Mouse (Mus musculus): Measurements from ENCODE around the gene Kpna3. TPM values are rescaled to one million over a fixed set of nuclear protein-coding genes. Genes with fewer than 3 reads are reported as not detected.

Gene Kpna3
- 49.0 TPM for polyA plus RNA-seq (2015; fragmentation: Illumina TruSeq; extraction: RNeasy Lipid Tissue Mini Kit (QIAGEN cat#74804); ENCODE audit: insufficient read depth, low replicate concordance)

DNA sequence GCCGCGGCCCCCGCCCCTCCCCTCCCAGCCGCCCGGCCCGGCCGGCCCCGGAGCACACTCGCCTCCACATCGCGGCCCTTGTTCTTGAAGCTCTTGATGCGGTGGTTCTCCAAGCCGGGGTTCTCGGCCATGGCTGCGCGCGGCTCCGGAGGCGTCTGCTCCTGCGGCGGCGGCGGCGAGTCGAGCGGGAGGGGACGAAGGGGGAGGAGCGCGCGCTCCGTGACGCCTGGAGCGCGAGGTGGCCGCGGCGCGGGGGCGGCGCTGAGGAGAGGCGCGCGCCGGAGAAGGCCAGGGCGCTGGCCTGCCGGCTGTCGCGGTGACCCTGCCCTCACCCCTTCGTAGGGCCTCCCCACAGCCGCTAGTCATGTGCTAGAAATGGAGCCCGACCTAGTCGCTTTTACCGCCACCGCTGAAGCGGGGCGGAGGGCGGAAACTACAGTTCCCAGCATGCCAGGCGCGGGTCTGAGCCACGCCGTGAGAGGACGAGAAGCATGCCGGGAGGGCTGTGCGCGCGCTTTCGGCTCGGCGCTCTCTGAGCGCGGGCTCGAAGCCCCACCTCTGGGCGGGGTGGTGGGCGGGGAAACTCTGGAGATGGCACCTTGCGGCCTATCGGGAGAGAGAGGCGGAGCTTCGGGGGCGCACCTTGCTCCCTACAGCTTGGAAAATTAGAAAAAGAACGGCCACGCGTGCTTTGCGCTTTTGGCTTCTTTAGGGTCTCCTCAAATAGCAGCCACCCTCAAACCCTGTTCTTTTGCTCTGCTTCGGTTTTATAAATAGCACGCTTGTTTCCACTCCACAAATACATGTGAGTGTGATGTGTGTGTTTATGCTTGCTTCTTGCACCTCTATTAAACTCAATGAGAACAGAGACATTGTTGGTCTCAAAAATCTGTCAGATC lies at the start of gene Kpna3:
TSS of gene Kpna3 (minus strand) at position 214 of the 899 bp plus-strand sequence.

DNA sequence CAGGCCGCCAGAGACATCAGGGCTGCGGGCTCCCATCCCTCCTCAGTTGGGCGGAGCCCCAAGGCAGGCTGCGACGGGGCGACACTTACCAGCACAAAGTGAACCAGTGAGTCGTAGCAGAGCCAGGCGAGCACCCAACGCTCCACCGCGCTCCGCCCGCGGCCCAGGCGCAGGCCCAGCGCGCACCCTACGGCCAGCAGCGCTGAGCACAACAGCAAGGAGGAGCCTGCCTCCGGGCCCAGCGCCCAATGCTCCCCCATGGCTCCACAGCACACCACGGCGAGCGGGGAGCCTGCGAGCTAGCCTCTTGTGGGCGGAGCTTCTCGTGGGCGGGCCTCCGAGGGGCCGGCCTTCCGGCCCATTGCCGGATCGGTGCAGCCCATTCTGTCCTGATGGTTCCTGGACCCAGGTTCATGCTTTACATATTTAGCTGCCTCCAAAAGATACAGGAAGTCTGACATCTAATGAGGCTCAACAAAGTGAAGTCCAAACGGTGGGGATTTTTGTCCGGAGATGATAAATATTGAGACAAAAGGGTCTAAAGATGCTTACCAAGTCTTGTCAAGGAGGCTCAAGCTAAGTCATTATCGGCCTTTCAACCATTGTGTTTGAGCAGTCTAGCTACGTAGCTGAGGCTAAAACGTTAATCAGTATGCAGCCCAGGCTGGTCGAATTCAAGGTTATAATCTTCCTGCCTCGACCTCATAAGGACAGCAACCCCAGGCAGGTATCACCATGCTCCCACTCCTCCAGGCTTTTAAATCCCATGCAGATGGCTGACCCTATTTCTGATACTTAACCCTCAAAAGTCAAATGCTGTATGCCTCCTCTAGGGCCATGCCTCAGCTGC lies 79.3 kb downstream of the Kpna3 start, which contains the start of gene Ebpl:
TSS of gene Ebpl (minus strand) at position 309 of the 850 bp plus-strand sequence.

Other genes with a start within 250 kb of the Kpna3 start
- gene Sgcg, start 181.4 kb downstream of the Kpna3 start, polyA plus RNA-seq (2015; fragmentation: Illumina TruSeq; extraction: RNeasy Lipid Tissue Mini Kit (QIAGEN cat#74804); ENCODE audit: insufficient read depth, low replicate concordance): 0.35 TPM
- gene Arl11, start 130.1 kb downstream of the Kpna3 start, polyA plus RNA-seq (2015; fragmentation: Illumina TruSeq; extraction: RNeasy Lipid Tissue Mini Kit (QIAGEN cat#74804); ENCODE audit: insufficient read depth, low replicate concordance): 4.3 TPM
- gene Ebpl, start 79.4 kb downstream of the Kpna3 start, polyA plus RNA-seq (2015; fragmentation: Illumina TruSeq; extraction: RNeasy Lipid Tissue Mini Kit (QIAGEN cat#74804); ENCODE audit: insufficient read depth, low replicate concordance): 3.9 TPM
- 10.1 TPM for gene Spryd7, start 117.0 kb upstream of the Kpna3 start, polyA plus RNA-seq (2015; fragmentation: Illumina TruSeq; extraction: RNeasy Lipid Tissue Mini Kit (QIAGEN cat#74804); ENCODE audit: insufficient read depth, low replicate concordance)
- gene Trim13, start 158.4 kb upstream of the Kpna3 start, polyA plus RNA-seq (2015; fragmentation: Illumina TruSeq; extraction: RNeasy Lipid Tissue Mini Kit (QIAGEN cat#74804); ENCODE audit: insufficient read depth, low replicate concordance): 4.7 TPM
- not detected for gene Kcnrg, start 167.6 kb upstream of the Kpna3 start, polyA plus RNA-seq (2015; fragmentation: Illumina TruSeq; extraction: RNeasy Lipid Tissue Mini Kit (QIAGEN cat#74804); ENCODE audit: insufficient read depth, low replicate concordance)